Mouse (Mus musculus) heart, adult 2 months (tissue): ENCODE data around the gene Gid4. TPM values are rescaled to one million over a fixed set of nuclear protein-coding genes. Genes with fewer than 3 reads are reported as not detected.
A peak's percentile ranks its signal among the peaks of the same experiment; 100 is the strongest.

Source experiments
- DNase-seq, 2 experiments: peaks; one replicate each; pipeline ENCODE4 v3.0.0; 2021
- H3K27ac ChIP-seq: fragments of 200-600 bp; 2 replicates; pipeline ENCODE4 v1.8.1; 2022
- H3K27me3 ChIP-seq: fragments of 200-500 bp; 2 replicates; pipeline ENCODE4 v1.6.1; 2012; ENCODE audit warnings: mild to moderate bottlenecking, low read length, inconsistent platforms, mixed read lengths; ENCODE audit not compliant: control insufficient read depth, insufficient read depth
- H3K36me3 ChIP-seq: fragments of 200-500 bp; 2 replicates; pipeline ENCODE4 v1.6.1; 2012; ENCODE audit warnings: low read length, inconsistent platforms; ENCODE audit not compliant: control insufficient read depth, insufficient read depth
- H3K4me1 ChIP-seq: fragments of 200-500 bp; 2 replicates; pipeline ENCODE4 v1.6.1; 2011; ENCODE audit warnings: low read length; ENCODE audit not compliant: control insufficient read depth, insufficient read depth
- H3K4me3 ChIP-seq: fragments of 200-600 bp; 2 replicates; pipeline ENCODE4 v1.8.1; 2022
- H3K79me2 ChIP-seq: fragments of 200-500 bp; replicated peaks from 2 replicates; pipeline ENCODE4 v1.6.1; 2012; ENCODE audit warnings: mild to moderate bottlenecking, inconsistent platforms, low read length, moderate library complexity, mixed read lengths; ENCODE audit not compliant: control insufficient read depth, insufficient read depth
- H3K9ac ChIP-seq: fragments of 200-500 bp; 2 replicates; pipeline ENCODE4 v1.6.1; 2012; ENCODE audit warnings: low read depth, mild to moderate bottlenecking, control low read depth, inconsistent platforms, low read length, mixed read lengths
- CTCF ChIP-seq: fragments of 200-600 bp; IDR thresholded peaks from 2 replicates; pipeline ENCODE4 v1.8.1; 2022; ENCODE audit warnings: antibody characterized with exemption, mild to moderate bottlenecking, moderate library complexity
- EP300 ChIP-seq: fragments of 200-500 bp; IDR thresholded peaks from 2 replicates; pipeline ENCODE4 v1.6.1; 2011; ENCODE audit warnings: low read depth, low read length, control low read depth; ENCODE audit not compliant: insufficient read depth
- POLR2A ChIP-seq: fragments of 200-500 bp; IDR thresholded peaks from 2 replicates; pipeline ENCODE4 v1.6.1; 2011; ENCODE audit warnings: mild to moderate bottlenecking, low read depth, low read length, control low read depth; ENCODE audit not compliant: insufficient read depth
- WGBS: fragments of 180-500 bp; shearing (Covaris S2); methylation state at CpG from one replicate; pipeline ENCODE4 v1.1.7; 2018; 5-methylcytosine and 5-hydroxymethylcytosine counted together
- intact Hi-C: fragments of 180-260 bp; cut with DNase I; formaldehyde crosslinking; loops from one replicate; pipeline ENCODE4 v1.15.1; 2025
- polyA plus RNA-seq: library from polyadenylated mRNA; depleted of rRNA; stranded (reverse); fragments of >200 nt; gene quantifications from 2 replicates; pipeline ENCODE4 v1.2.3, GENCODE M21; 2012
- total RNA-seq, 2 experiments: library from RNA; stranded (reverse); gene quantifications; 2 replicates each; pipeline ENCODE4 v1.2.3; 2021

Gene Gid4
- total and polyA plus RNA-seq, 3 experiments: 30.5 to 49.5 (median 47.8) TPM

GRCm38 (mm10) chr11:60397172-60397571 is 19.8 kb upstream of the Gid4 start:
- WGBS: 89% methylated on average over 2 of the region's 2 CpGs
- no peak overlapping the region for H3K27ac ChIP-seq
- no peak overlapping the region for H3K9ac ChIP-seq
- no peaks in the 10 kb centered on the region for H3K27me3 ChIP-seq
- TF ChIP-seq CTCF: no peak
- intact Hi-C loops: no loop called here
- no peaks in the 10 kb centered on the region for H3K79me2 ChIP-seq
- no peaks in the 10 kb centered on the region for H3K4me1 ChIP-seq
- DNase-seq: no peak
- H3K36me3 ChIP-seq: no peaks in the 10 kb centered on the region
- no peak overlapping the region for H3K4me3 ChIP-seq

- intact Hi-C loops: no loop called here
- no peaks in the 10 kb centered on the region; the same call in 1 of the 2 replicates for H3K36me3 ChIP-seq
- H3K9ac ChIP-seq: no peak overlapping the region
- peaks cover under 1% of the 10 kb centered on the region for H3K79me2 ChIP-seq
- H3K27me3 ChIP-seq: no peaks in the 10 kb centered on the region
- H3K4me3 ChIP-seq: no peak overlapping the region
- H3K4me1 ChIP-seq: no peaks in the 10 kb centered on the region
- 98% methylated on average over 1 of the region's 1 CpGs for WGBS
- no peak overlapping the region for H3K27ac ChIP-seq
- no peak for DNase-seq
- no peak for TF ChIP-seq POLR2A
- no peak for TF ChIP-seq EP300
- TF ChIP-seq CTCF: no peak
Measured at GRCm38 (mm10) chr11:60406606-60407005, 10.3 kb upstream of the Gid4 start.

- peak in 1 of 2 experiments; percentile 28 for DNase-seq
- Histone ChIP-seq H3K27me3 (no peaks in the 10 kb centered on the region), H3K79me2 (peaks cover 2% of the 10 kb centered on the region), H3K9ac (no peak overlapping the region), H3K27ac (no peak overlapping the region), H3K4me3 (no peak overlapping the region), H3K36me3 (no peaks in the 10 kb centered on the region), H3K4me1 (peaks cover 3% of the 10 kb centered on the region)
- TF ChIP-seq CTCF (peak; percentile 86), POLR2A (no peak)
- 5% methylated on average over 3 of the region's 3 CpGs for WGBS
- intact Hi-C loops: loop anchor here (1.0 to 5.0 kb wide), 6 partner anchors 61 to 330 kb away; partner anchors contain the start of gene Rai1
Measured at GRCm38 (mm10) chr11:60412173-60412572, 4.8 kb upstream of the Gid4 start.

GRCm38 (mm10) chr11:60412921-60413320 is 4.0 kb upstream of the Gid4 start:
- intact Hi-C loops: loop anchor here (1.0 to 5.0 kb wide), 6 partner anchors 62 to 331 kb away; partner anchors contain the start of gene Rai1
- H3K27ac ChIP-seq: no peak overlapping the region
- H3K36me3 ChIP-seq: no peaks in the 10 kb centered on the region
- peaks cover 3% of the 10 kb centered on the region for H3K4me1 ChIP-seq
- no peak overlapping the region for H3K4me3 ChIP-seq
- peaks cover 2% of the 10 kb centered on the region for H3K79me2 ChIP-seq
- 86% methylated on average over 2 of the region's 2 CpGs for WGBS
- no peak for TF ChIP-seq EP300
- TF ChIP-seq CTCF: no peak
- TF ChIP-seq POLR2A: no peak
- no peaks in the 10 kb centered on the region for H3K27me3 ChIP-seq
- no peak for DNase-seq
- H3K9ac ChIP-seq: no peak overlapping the region

- Histone ChIP-seq H3K4me1 (peaks cover 7% of the 10 kb centered on the region), H3K79me2 (peaks cover 2% of the 10 kb centered on the region), H3K27ac (peak overlapping the region; percentile 88), H3K27me3 (no peaks in the 10 kb centered on the region), H3K36me3 (no peaks in the 10 kb centered on the region), H3K9ac (peak overlapping the region; percentile 59), H3K4me3 (peak overlapping the region; percentile 88)
- no peak for DNase-seq
- 0 out of 2 replicates have a peak, but pooled peaks have one; percentile 4 for TF ChIP-seq CTCF
- no peak for TF ChIP-seq EP300
- intact Hi-C loops: no loop called here
- WGBS: under 1% methylated on average over 21 of the region's 21 CpGs
Measured at GRCm38 (mm10) chr11:60416590-60416962, 369 bp upstream of the Gid4 start.

GRCm38 (mm10) chr11:60417717-60418472 is 950 bp downstream of the Gid4 start, which contains the start of gene Atpaf2:
TSS of gene Atpaf2 (minus strand) at chr11:60418457.
- peak in 1 of 2 experiments; percentile 53 for DNase-seq
- intact Hi-C loops: no loop called here
- Histone ChIP-seq H3K4me3 (peak within 1 kb of the TSS; percentile 88), H3K9ac (peak within 1 kb of the TSS; percentile 88), H3K27ac (peak within 1 kb of the TSS; percentile 79), H3K79me2 (no peaks in the 10 kb centered on the region), H3K27me3 (no peaks in the 10 kb centered on the region), H3K4me1 (peaks cover 6% of the 10 kb centered on the region), H3K36me3 (no peaks in the 10 kb centered on the region)
- no peak for TF ChIP-seq POLR2A
- TF ChIP-seq CTCF: no peak
- TF ChIP-seq EP300: no peak
- under 1% methylated on average over 37 of the region's 39 CpGs for WGBS
